Mouse (Mus musculus): Measurements from ENCODE around the gene Gm11011.

Gm11011 gene

DNA sequence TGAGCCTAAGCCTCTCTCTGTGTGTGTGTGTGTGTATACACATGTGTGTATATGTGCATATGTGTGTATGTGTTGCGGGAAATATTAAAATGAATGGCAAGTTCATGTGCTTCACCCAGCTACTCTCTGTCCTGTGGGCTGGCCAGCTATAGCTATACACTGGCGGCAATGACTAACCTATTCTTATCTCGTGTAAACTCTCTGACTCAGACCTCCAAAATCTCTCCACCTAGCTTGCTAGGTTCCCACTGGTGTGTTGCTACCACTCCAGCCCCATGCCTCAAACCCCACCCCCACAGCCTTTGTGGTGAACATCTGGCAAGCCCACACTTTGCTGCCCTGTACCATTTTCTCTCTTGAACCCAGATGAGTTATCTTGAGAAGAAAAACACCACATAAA, 857 bp downstream of the Gm11011 start:
- DNase-seq, result no peak

DNA sequence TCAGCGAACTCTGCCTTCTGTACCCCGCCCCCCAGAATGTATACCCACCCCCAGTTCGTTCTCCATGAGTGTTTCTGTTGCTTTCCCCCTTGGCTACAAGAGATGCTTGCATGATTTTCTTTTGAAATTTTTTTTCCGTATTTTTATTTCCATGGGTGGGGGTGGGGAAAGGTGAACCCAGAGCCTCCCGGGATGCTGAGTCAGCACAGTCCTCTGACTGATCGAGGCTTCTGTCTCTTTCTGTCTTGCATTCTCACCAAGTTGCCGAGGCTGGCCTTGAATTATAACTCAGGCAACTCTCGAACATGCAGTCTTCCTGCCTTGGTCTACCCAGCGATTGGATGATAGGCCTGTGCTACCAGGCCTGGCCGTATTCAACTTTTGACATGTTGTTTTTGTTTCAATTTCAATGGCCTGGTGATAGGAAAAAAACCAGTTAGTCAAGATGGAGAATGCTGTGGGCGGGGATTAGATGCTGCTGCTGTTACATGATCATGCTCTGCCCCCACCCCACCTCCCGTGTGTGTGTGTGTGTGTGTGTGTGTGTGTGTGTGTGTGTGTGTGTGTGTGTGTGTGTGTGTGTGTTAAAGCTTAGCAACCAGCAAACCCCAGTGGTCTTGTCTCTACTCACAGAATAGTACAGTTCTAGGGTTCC, 1.8 kb downstream of the Gm11011 start:
- peak in 1 of 2 experiments; percentile 7 for DNase-seq

DNA sequence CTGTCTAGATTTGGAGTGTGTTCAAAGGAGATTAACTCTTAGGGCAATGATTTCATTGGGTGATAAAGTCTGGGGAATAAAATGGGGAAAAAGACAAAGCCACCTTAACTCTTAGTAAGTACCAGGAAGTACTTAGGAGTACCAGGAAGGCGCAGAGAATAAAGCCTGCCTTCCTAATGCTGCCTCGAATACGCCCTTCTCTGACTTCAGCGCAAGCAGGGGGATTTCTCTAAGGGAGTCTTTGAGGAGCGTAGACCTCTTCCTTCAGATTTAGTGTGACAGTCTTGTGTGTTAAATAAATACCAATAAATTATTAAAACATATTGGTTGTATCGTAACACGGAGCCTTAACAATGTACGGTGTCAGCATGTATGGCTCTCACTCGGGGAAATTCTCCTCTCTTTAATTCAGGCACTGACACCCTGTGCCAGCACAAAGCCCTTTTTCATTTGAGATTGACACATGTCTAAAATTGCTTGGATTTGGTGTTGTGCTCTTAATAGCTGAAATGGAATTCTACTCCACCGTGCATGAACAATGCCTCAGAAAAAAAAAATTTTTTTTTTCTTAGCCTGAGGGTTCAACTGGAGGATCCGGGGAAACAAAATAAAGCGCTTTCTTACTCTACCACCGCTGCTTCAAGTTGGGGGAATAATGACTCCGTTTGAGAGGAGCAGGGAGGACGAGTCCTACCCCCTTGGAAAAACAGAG, 2.6 kb downstream of the Gm11011 start:
- DNase-seq, result no peak

DNA sequence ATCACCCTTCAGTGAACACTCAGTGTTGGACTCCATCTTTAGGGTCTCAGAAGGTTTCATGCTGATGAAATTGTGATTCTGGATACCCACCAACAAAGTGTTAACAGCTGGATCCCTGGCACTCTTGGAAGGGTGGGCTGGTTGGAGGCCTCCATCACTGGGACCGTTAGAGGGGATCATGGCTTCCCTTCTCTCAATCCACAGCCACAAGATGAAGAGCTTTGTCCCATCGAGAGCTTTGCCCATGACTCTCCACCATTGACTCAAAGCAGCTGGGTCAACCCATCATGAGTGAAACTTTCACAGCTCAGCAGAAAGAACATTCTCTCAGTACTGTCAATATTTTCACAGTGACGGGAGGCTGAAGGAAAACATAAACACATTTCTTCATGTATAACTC, 4.1 kb downstream of the Gm11011 start:
- DNase-seq, result no peak

GRCm38 (mm10) chr2:169577508-169578196, 9.9 kb downstream of the Gm11011 start:
- DNase-seq, result no peak

DNA sequence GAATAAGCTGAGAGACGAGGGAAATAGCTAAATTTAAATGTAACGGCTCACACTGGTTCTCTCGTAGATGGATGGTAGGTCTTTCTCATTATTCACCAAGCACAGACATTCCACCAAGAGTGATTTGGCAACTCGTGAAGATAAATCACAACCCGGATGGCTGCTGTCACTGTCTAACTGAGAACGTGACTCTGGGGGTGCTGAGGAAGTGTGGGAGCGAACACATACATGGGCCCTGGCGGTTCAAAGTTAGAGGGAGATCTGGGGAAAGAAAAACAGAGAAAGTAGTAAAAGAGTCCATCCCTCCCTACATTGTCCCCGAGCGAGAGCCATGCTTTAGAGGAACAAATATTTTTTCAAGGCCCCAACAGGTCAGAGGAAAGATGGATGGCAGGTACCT, 17.5 kb downstream of the Gm11011 start:
- no peak for DNase-seq

- no peak for DNase-seq
Observed at GRCm38 (mm10) chr2:169566159-169566558, 21.4 kb downstream of the Gm11011 start.

GRCm38 (mm10) chr2:169565751-169566150, 21.8 kb downstream of the Gm11011 start:
- no peak for DNase-seq

GRCm38 (mm10) chr2:169545674-169546073, 41.9 kb downstream of the Gm11011 start:
- no peak for DNase-seq

DNA sequence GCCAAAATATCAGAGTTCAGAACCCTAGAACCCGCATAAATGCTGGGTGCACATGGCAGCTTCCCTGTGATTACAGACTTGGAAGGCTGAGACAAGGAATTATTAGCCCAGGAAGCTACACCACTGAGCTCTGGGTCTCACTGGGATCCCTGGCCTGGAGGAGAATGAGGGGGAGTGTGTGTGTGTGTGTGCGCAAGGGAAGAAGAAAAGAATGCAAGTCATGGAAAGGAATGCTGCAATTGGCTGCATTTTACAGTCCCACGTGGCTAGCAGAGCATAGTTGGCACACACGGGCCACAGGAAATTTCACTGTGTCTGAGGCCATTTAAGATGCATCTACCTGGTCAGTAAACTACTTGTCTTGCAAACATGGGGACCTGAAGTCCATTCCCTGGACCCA, 48.6 kb downstream of the Gm11011 start:
- no peak for DNase-seq

Data from kidney, postnatal 36 days (tissue).